ENCODE assay signal across 15 mouse cellular contexts in the genomic region with DNA sequence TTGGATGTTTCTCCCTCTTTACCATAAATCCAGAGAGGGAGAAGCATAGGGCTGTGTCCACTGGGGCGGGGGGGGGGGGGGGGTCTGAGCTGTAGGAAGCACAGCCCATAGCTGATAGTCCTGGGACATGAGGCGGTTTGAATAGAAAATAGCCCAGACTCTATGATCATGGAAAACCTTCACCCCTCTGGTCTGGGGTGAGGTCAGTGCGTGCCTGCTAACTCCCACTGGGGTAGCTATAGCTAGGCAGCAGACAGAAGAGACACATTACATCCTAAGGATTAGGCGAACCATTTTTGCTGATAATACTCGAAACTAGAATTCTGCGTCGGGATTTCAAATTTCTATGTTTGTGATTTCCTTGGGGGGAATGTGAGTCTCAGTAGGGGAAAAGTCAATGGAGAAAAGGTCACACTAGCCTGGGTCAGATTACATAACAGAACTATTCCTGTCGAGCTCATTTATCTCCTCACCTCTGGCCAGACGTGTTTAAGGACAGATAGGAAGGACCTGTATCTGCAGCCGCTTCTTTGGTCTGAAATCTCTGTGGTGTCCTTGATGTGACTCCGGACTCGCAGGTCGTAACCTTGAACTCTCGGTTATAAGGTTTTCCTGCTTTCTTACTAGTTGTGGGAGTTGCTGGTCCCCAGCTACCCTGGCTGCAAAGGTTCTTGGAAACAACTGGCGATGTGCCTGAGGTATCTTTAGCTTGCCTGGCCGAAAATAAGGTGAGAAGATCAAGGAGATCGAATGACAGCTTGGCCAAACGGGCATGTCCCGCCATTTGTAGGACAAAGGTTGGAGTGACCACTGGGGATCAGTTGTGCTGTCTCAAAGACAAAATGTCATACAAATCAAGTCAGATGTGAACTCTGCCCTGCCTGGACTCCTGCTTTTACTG. TPM values are rescaled to one million over a fixed set of nuclear protein-coding genes. Genes with fewer than 3 reads are reported as not detected.
DNase-seq lines count a peak whose midpoint lies in the region; ATAC-seq and TF ChIP-seq lines count a peak whose summit lies in the region.
"Had no signal": no experiment of that assay in that cellular context is flagged by ENCODE, and none has a peak within 500 bp of the region (broad histone marks: within the 10 kb centered on the region; RNA-seq: fewer than 3 reads in every experiment).

No protein-coding gene starts in this region.

- no peaks in the 10 kb centered on the region for H3K9me3 ChIP-seq in heart, embryonic 16.5 days (replicated peaks; ENCODE audit: control insufficient read depth, low read length)
- no peaks in the 10 kb centered on the region for H3K9me3 ChIP-seq in stomach, postnatal 0 days (ENCODE audit: control insufficient read depth, low read length)
- no peaks in the 10 kb centered on the region for H3K9me3 ChIP-seq in forebrain, embryonic 15.5 days
- H3K9me3 ChIP-seq: neural tube, embryonic 15.5 days had no signal

- no peak for ATAC-seq in heart, embryonic 16.5 days (replicated peaks; ENCODE audit: extremely low read depth, insufficient read depth, low FRiP score)
- no peak for ATAC-seq in stomach, postnatal 0 days (ENCODE audit: low FRiP score, low TSS enrichment)
- no peak for ATAC-seq in forebrain, embryonic 15.5 days (replicated peaks)
- ATAC-seq: midbrain, embryonic 16.5 days had no signal

- intact Hi-C loops in gastrocnemius, adult 2 months (cut with DNase I), result no loop called here
- intact Hi-C loops in gastrocnemius, postnatal 14 days (cut with DNase I; ENCODE audit: low total_unique reads), result no loop called here

- no peak for TF ChIP-seq EP300 in stomach, postnatal 0 days (optimal IDR thresholded peaks at IDR 0.05)

- no peaks in the 10 kb centered on the region for H3K36me3 ChIP-seq in heart, embryonic 16.5 days (ENCODE audit: control insufficient read depth, insufficient read depth)
- no peaks in the 10 kb centered on the region for H3K36me3 ChIP-seq in stomach, postnatal 0 days (ENCODE audit: control insufficient read depth, insufficient read depth, low read length)
- no peaks in the 10 kb centered on the region for H3K36me3 ChIP-seq in forebrain, embryonic 15.5 days
- H3K36me3 ChIP-seq: neural tube, embryonic 15.5 days had no signal

- 0 out of 2 replicates have a peak overlapping the region, but pooled peaks have one; percentile 11 for H3K4me2 ChIP-seq in heart, embryonic 16.5 days (ENCODE audit: low read depth, low read length)
- no peak overlapping the region for H3K4me2 ChIP-seq in stomach, postnatal 0 days (replicated peaks; ENCODE audit: low read depth)
- no peak overlapping the region for H3K4me2 ChIP-seq in forebrain, embryonic 15.5 days (replicated peaks)
- H3K4me2 ChIP-seq: hindbrain, embryonic 14.5 days; neural tube, embryonic 15.5 days had no signal

- H3K27me3 ChIP-seq in heart, embryonic 16.5 days (ENCODE audit: control insufficient read depth, insufficient read depth, low read length), result no peaks in the 10 kb centered on the region
- H3K27me3 ChIP-seq in stomach, postnatal 0 days (ENCODE audit: control insufficient read depth, insufficient read depth, low read length), result no peaks in the 10 kb centered on the region
- no peaks in the 10 kb centered on the region for H3K27me3 ChIP-seq in forebrain, embryonic 15.5 days
- H3K27me3 ChIP-seq: neural tube, embryonic 15.5 days had no signal

- peak overlapping the region; percentile 63 for H3K4me3 ChIP-seq in gastrocnemius, adult 2 months
- H3K4me3 ChIP-seq in lung, adult 2 months (replicated peaks; ENCODE audit: extremely low read depth, low read depth, low read length), result no peak overlapping the region
- H3K4me3 ChIP-seq in heart, embryonic 16.5 days (ENCODE audit: low read length), result no peak overlapping the region
- H3K4me3 ChIP-seq in stomach, postnatal 0 days (ENCODE audit: low read depth, low read length), result no peak overlapping the region
- no peak overlapping the region for H3K4me3 ChIP-seq in forebrain, embryonic 15.5 days
- H3K4me3 ChIP-seq: layer of hippocampus, adult 2 months; neural tube, embryonic 15.5 days had no signal

- H3K9ac ChIP-seq in heart, embryonic 16.5 days (ENCODE audit: low read length), result 0 out of 2 replicates have a peak overlapping the region, but pooled peaks have one; percentile 17
- H3K9ac ChIP-seq in stomach, postnatal 0 days (ENCODE audit: low read length), result no peak overlapping the region
- no peak overlapping the region for H3K9ac ChIP-seq in forebrain, embryonic 15.5 days (replicated peaks)
- H3K9ac ChIP-seq: hindbrain, embryonic 14.5 days; neural tube, embryonic 15.5 days had no signal

- peaks cover 40% of the 10 kb centered on the region for H3K4me1 ChIP-seq in lung, adult 2 months (ENCODE audit: control insufficient read depth, insufficient read depth, low read length)
- H3K4me1 ChIP-seq in heart, embryonic 16.5 days (ENCODE audit: control insufficient read depth, insufficient read depth, low read length), result peaks cover 68% of the 10 kb centered on the region
- H3K4me1 ChIP-seq in stomach, postnatal 0 days (replicated peaks; ENCODE audit: control insufficient read depth, insufficient read depth), result peaks cover 22% of the 10 kb centered on the region
- peaks cover 8% of the 10 kb centered on the region for H3K4me1 ChIP-seq in forebrain, embryonic 15.5 days

- H3K27ac ChIP-seq in gastrocnemius, adult 2 months, result peak overlapping the region; percentile 99
- H3K27ac ChIP-seq in heart, embryonic 16.5 days (ENCODE audit: low read length), result peak overlapping the region; percentile 64
- H3K27ac ChIP-seq in stomach, postnatal 0 days (replicated peaks), result peak overlapping the region; percentile 78
- no peak overlapping the region for H3K27ac ChIP-seq in forebrain, embryonic 15.5 days (replicated peaks)
- H3K27ac ChIP-seq: hindbrain, embryonic 14.5 days; layer of hippocampus, adult 2 months; neural tube, embryonic 15.5 days had no signal

- TF ChIP-seq POLR2A in lung, adult 2 months (IDR thresholded peaks at IDR 0.05; ENCODE audit: borderline replicate concordance, extremely low read depth, low read depth, low read length), result no peak

- DNase-seq in gastrocnemius, adult 2 months, result peak; percentile 75
- DNase-seq in gastrocnemius, postnatal 14 days, result no peak
- DNase-seq in lung, adult 2 months, result peak; percentile 7
- no peak for DNase-seq in lung, postnatal 10 days
- peak; percentile 20 for DNase-seq in stomach, postnatal 0 days (ENCODE audit: low spot score)
- no peak for DNase-seq in embryo, embryonic 10 days (ENCODE audit: low spot score)
- DNase-seq: cerebellum, postnatal 25 days; right cerebral cortex, postnatal 14 days had no signal

- no peak for TF ChIP-seq CTCF in gastrocnemius, adult 2 months (IDR thresholded peaks at IDR 0.05)
- TF ChIP-seq CTCF in lung, adult 2 months (IDR thresholded peaks at IDR 0.05; ENCODE audit: insufficient read depth, low read length), result no peak
- TF ChIP-seq CTCF in stomach, postnatal 0 days (IDR thresholded peaks at IDR 0.05; ENCODE audit: low read depth), result no peak

- WGBS in lung, adult 2 months, result 74% methylated on average over 19 of the region's 19 CpGs
- 54% methylated on average over 19 of the region's 19 CpGs for WGBS in heart, embryonic 16.5 days
- 69% methylated on average over 18 of the region's 19 CpGs for WGBS in stomach, postnatal 0 days
- 90% methylated on average over 18 of the region's 19 CpGs for WGBS in forebrain, embryonic 15.5 days

RNA-seq across cellular contexts. Expression of a gene that starts 2.9 kb away (rescaled TPM):
- 1 to 10 TPM in 1 of 2 experiments, not detected in 1; 1.1 TPM for total RNA-seq in gastrocnemius, adult 2 months (2021)
- 1 to 10 TPM; 1.2 to 1.5 TPM for total RNA-seq in gastrocnemius, postnatal 14 days (2021)
- not detected in 2 replicates for polyA plus RNA-seq in lung, adult 2 months (2012; rRNA removed)
- polyA plus RNA-seq in heart, embryonic 16.5 days (2015; fragmentation: Nextera tagmentation; extraction: Ambion mirVana), result 1.3 and 1.4 TPM in 2 replicates
- polyA plus RNA-seq in stomach, postnatal 0 days (2015; fragmentation: Nextera tagmentation; extraction: Ambion mirVana), result 0.18 and 0.46 TPM in 2 replicates
- 0.92 and 2.0 TPM in 2 replicates for polyA plus RNA-seq in forebrain, embryonic 15.5 days (2015; fragmentation: Nextera tagmentation; extraction: Ambion mirVana)
- total RNA-seq: layer of hippocampus, adult 2 months had no signal
- polyA plus RNA-seq: frontal cortex, adult 2 months had no signal

RNA-seq across cellular contexts. Expression of a gene that starts 16.1 kb away (rescaled TPM):
- total RNA-seq in gastrocnemius, adult 2 months (2021), result 100 to 1,000 TPM; 541 to 557 TPM
- total RNA-seq in gastrocnemius, postnatal 14 days (2021), result 100 to 1,000 TPM; 288 to 458 TPM
- 687 and 806 TPM in 2 replicates for polyA plus RNA-seq in lung, adult 2 months (2012; rRNA removed)
- polyA plus RNA-seq in heart, embryonic 16.5 days (2015; fragmentation: Nextera tagmentation; extraction: Ambion mirVana), result 209 and 226 TPM in 2 replicates
- 273 and 276 TPM in 2 replicates for polyA plus RNA-seq in stomach, postnatal 0 days (2015; fragmentation: Nextera tagmentation; extraction: Ambion mirVana)
- polyA plus RNA-seq in forebrain, embryonic 15.5 days (2015; fragmentation: Nextera tagmentation; extraction: Ambion mirVana), result 68.4 and 69.3 TPM in 2 replicates

RNA-seq across cellular contexts. Expression of a gene that starts 20.1 kb away (rescaled TPM):
- 10 to 100 TPM; 44.5 to 48.3 TPM for total RNA-seq in gastrocnemius, adult 2 months (2021)
- total RNA-seq in gastrocnemius, postnatal 14 days (2021), result 10 to 100 TPM; 30.3 to 34.0 TPM
- polyA plus RNA-seq in lung, adult 2 months (2012; rRNA removed), result 18.3 and 21.3 TPM in 2 replicates
- 33.4 and 36.4 TPM in 2 replicates for polyA plus RNA-seq in heart, embryonic 16.5 days (2015; fragmentation: Nextera tagmentation; extraction: Ambion mirVana)
- 16.1 and 20.1 TPM in 2 replicates for polyA plus RNA-seq in stomach, postnatal 0 days (2015; fragmentation: Nextera tagmentation; extraction: Ambion mirVana)
- polyA plus RNA-seq in forebrain, embryonic 15.5 days (2015; fragmentation: Nextera tagmentation; extraction: Ambion mirVana), result 42.4 and 45.3 TPM in 2 replicates

RNA-seq across cellular contexts. Expression of a gene that starts 22.6 kb away (rescaled TPM):
- total RNA-seq in gastrocnemius, adult 2 months (2021), result under 1 TPM; 0.41 to 0.92 TPM
- 1 to 10 TPM in 1 of 2 experiments, under 1 TPM in 1; 0.66 to 1.9 TPM for total RNA-seq in gastrocnemius, postnatal 14 days (2021)
- polyA plus RNA-seq in lung, adult 2 months (2012; rRNA removed), result 0.27 and 0.44 TPM in 2 replicates
- 6.9 and 7.2 TPM in 2 replicates for polyA plus RNA-seq in heart, embryonic 16.5 days (2015; fragmentation: Nextera tagmentation; extraction: Ambion mirVana)
- 1.3 TPM in 2 replicates for polyA plus RNA-seq in stomach, postnatal 0 days (2015; fragmentation: Nextera tagmentation; extraction: Ambion mirVana)
- polyA plus RNA-seq in forebrain, embryonic 15.5 days (2015; fragmentation: Nextera tagmentation; extraction: Ambion mirVana), result 12.5 and 13.4 TPM in 2 replicates

RNA-seq across cellular contexts. Expression of a gene that starts 27.1 kb away (rescaled TPM):
- 1 to 10 TPM; 4.9 to 8.4 TPM for total RNA-seq in gastrocnemius, adult 2 months (2021)
- 10 to 100 TPM; 13.6 to 16.4 TPM for total RNA-seq in gastrocnemius, postnatal 14 days (2021)
- polyA plus RNA-seq in lung, adult 2 months (2012; rRNA removed), result 20.6 and 34.4 TPM in 2 replicates
- 4.3 and 4.5 TPM in 2 replicates for polyA plus RNA-seq in heart, embryonic 16.5 days (2015; fragmentation: Nextera tagmentation; extraction: Ambion mirVana)
- 3.7 and 3.8 TPM in 2 replicates for polyA plus RNA-seq in stomach, postnatal 0 days (2015; fragmentation: Nextera tagmentation; extraction: Ambion mirVana)
- polyA plus RNA-seq in forebrain, embryonic 15.5 days (2015; fragmentation: Nextera tagmentation; extraction: Ambion mirVana), result 5.0 and 6.4 TPM in 2 replicates

Comparison
In these comparisons a context has a peak if more than half of its experiments do, and no peak if none do; other contexts are left out.
1. DNase-seq: peak in gastrocnemius, adult 2 months (single experiment), lung, adult 2 months (single experiment) and stomach, postnatal 0 days (single experiment); none in gastrocnemius, postnatal 14 days (single experiment), lung, postnatal 10 days (single experiment) and embryo, embryonic 10 days (single experiment).